Mouse (Mus musculus) CH12.LX (cell line): Measurements from ENCODE around the gene Sec1. TPM values are rescaled to one million over a fixed set of nuclear protein-coding genes. Genes with fewer than 3 reads are reported as not detected.

Experiments used
- DNase-seq: peaks from one replicate; pipeline ENCODE4 v3.0.0-alpha.2; 2013; ENCODE audit errors: extremely low read depth
- H3K27ac ChIP-seq: 2 replicates; pipeline ENCODE4 v1.5.1; 2012; ENCODE audit warnings: low read depth, mild to moderate bottlenecking, control low read depth, moderate library complexity; ENCODE audit not compliant: insufficient read depth
- H3K27me3 ChIP-seq: replicated peaks from 2 replicates; pipeline ENCODE3; 2012; ENCODE audit warnings: inconsistent platforms
- H3K36me3 ChIP-seq, 2 experiments: replicated peaks in 1 of 2; 2 replicates each; pipeline versions ENCODE3 to v1.6.1; 2012; ENCODE audit warnings: inconsistent platforms in 1 of 2, low read length in 1 of 2, mild to moderate bottlenecking in 1 of 2, mixed read lengths in 1 of 2, moderate library complexity in 1 of 2; ENCODE audit not compliant: control insufficient read depth in 1 of 2, insufficient read depth in 1 of 2
- H3K4me1 ChIP-seq, 2 experiments: 2 replicates each; pipeline ENCODE4 v1.6.1; 2012; ENCODE audit warnings: inconsistent platforms in 1 of 2, moderate library complexity in 1 of 2; ENCODE audit not compliant: insufficient read depth in 2 of 2, control insufficient read depth in 1 of 2
- H3K4me2 ChIP-seq: 2 replicates; pipeline ENCODE4 v1.6.1; 2012; ENCODE audit warnings: low read depth, mild to moderate bottlenecking, control low read depth; ENCODE audit not compliant: poor library complexity, insufficient read depth, severe bottlenecking
- H3K4me3 ChIP-seq, 3 experiments: fragments of 150-350 bp in 1 of 3; sonication (generic) in 1 of 3; replicated peaks in 1 of 3; 2 replicates each; pipeline versions ENCODE3 to v1.5.1; 2011 to 2012; ENCODE audit warnings: low read depth in 2 of 3, low read length in 2 of 3, mild to moderate bottlenecking in 2 of 3, moderate library complexity in 2 of 3, control low read depth in 1 of 3, improper control_type of control experiment in 1 of 3, inconsistent platforms in 1 of 3, mixed read lengths in 1 of 3; ENCODE audit not compliant: poor library complexity in 1 of 3
- H3K79me2 ChIP-seq: replicated peaks from 2 replicates; pipeline ENCODE4 v1.6.1; 2012; ENCODE audit warnings: mild to moderate bottlenecking, moderate library complexity; ENCODE audit not compliant: control insufficient read depth, poor library complexity, insufficient read depth, severe bottlenecking; ENCODE audit errors: extremely low read depth
- H3K9ac ChIP-seq: 2 replicates; pipeline ENCODE4 v1.6.1; 2012; ENCODE audit warnings: low read depth, mild to moderate bottlenecking, control low read depth, moderate library complexity; ENCODE audit not compliant: insufficient read depth
- H3K9me3 ChIP-seq: replicated peaks from 2 replicates; pipeline ENCODE3; 2012; ENCODE audit warnings: low read length, inconsistent platforms, mixed read lengths
- CHD1 ChIP-seq: IDR thresholded peaks from 2 replicates; pipeline ENCODE4 v1.6.1; 2012; ENCODE audit warnings: low read depth, low read length, improper control_type of control experiment, inconsistent platforms
- CHD2 ChIP-seq: IDR thresholded peaks from 2 replicates; pipeline ENCODE4 v1.6.1; 2011; ENCODE audit warnings: low read length, improper control_type of control experiment
- CTCF ChIP-seq, 2 experiments: IDR thresholded peaks in 1 of 2; conservative IDR thresholded peaks in 1 of 2; 2 replicates each; pipeline ENCODE4 v1.5.1; 2011 to 2012; ENCODE audit warnings: low read depth in 2 of 2, low read length in 2 of 2, improper control_type of control experiment in 1 of 2, inconsistent platforms in 1 of 2, mild to moderate bottlenecking in 1 of 2, moderate library complexity in 1 of 2
- ELF1 ChIP-seq: IDR thresholded peaks from 2 replicates; pipeline ENCODE4 v1.6.1; 2014; ENCODE audit warnings: low read depth, mild to moderate bottlenecking, inconsistent platforms, low read length, improper control_type of control experiment
- ETS1 ChIP-seq: conservative IDR thresholded peaks from 2 replicates; pipeline ENCODE4 v1.6.1; 2012; ENCODE audit warnings: low read depth, mild to moderate bottlenecking, inconsistent platforms, low read length, improper control_type of control experiment, moderate library complexity
- HCFC1 ChIP-seq: IDR thresholded peaks from 2 replicates; pipeline ENCODE4 v1.6.1; 2012; ENCODE audit warnings: low read depth, mild to moderate bottlenecking, inconsistent platforms, low read length, improper control_type of control experiment
- IRF4 ChIP-seq: IDR thresholded peaks from 2 replicates; pipeline ENCODE4 v1.6.1; 2014; ENCODE audit warnings: low read depth, mild to moderate bottlenecking, inconsistent platforms, low read length, improper control_type of control experiment
- JUND ChIP-seq: conservative IDR thresholded peaks from 2 replicates; pipeline ENCODE4 v1.6.1; 2011; ENCODE audit warnings: low read depth, low read length, improper control_type of control experiment
- KAT2A ChIP-seq: IDR thresholded peaks from 2 replicates; pipeline ENCODE4 v1.6.1; 2012; ENCODE audit warnings: low read length, improper control_type of control experiment, inconsistent platforms; ENCODE audit not compliant: insufficient replicate concordance
- MAFK ChIP-seq: IDR thresholded peaks from 2 replicates; pipeline ENCODE4 v1.6.1; 2011; ENCODE audit warnings: low read length, improper control_type of control experiment; ENCODE audit not compliant: insufficient replicate concordance
- MAX ChIP-seq: IDR thresholded peaks from 2 replicates; pipeline ENCODE4 v1.6.1; 2011; ENCODE audit warnings: low read length, improper control_type of control experiment
- MEF2A ChIP-seq: IDR thresholded peaks from 2 replicates; pipeline ENCODE4 v1.6.1; 2014; ENCODE audit warnings: low read depth, mild to moderate bottlenecking, inconsistent platforms, low read length, improper control_type of control experiment, borderline replicate concordance
- NELFE ChIP-seq: IDR thresholded peaks from 2 replicates; pipeline ENCODE4 v1.6.1; 2011; ENCODE audit warnings: low read depth, low read length, improper control_type of control experiment
- NRF1 ChIP-seq: IDR thresholded peaks from 2 replicates; pipeline ENCODE4 v1.6.1; 2014; ENCODE audit warnings: low read depth, mild to moderate bottlenecking, inconsistent platforms, low read length, improper control_type of control experiment, moderate library complexity
- PAX5 ChIP-seq: IDR thresholded peaks from 2 replicates; pipeline ENCODE4 v1.6.1; 2012; ENCODE audit warnings: low read length, inconsistent platforms, mixed read lengths
- POLR2A ChIP-seq: IDR thresholded peaks from 2 replicates; pipeline ENCODE4 v1.6.1; 2011; ENCODE audit warnings: low read depth, mild to moderate bottlenecking, improper control_type of control experiment, low read length
- SIN3A ChIP-seq: IDR thresholded peaks from 2 replicates; pipeline ENCODE4 v1.6.1; 2012; ENCODE audit warnings: low read length, improper control_type of control experiment, inconsistent platforms
- TCF12 ChIP-seq: IDR thresholded peaks from 2 replicates; pipeline ENCODE4 v1.6.1; 2014; ENCODE audit warnings: low read depth, mild to moderate bottlenecking, inconsistent platforms, low read length, improper control_type of control experiment
- UBTF ChIP-seq: IDR thresholded peaks from 2 replicates; pipeline ENCODE4 v1.6.1; 2012; ENCODE audit warnings: low read depth, mild to moderate bottlenecking, inconsistent platforms, low read length, improper control_type of control experiment, moderate library complexity
- USF2 ChIP-seq: conservative IDR thresholded peaks from 2 replicates; pipeline ENCODE4 v1.6.1; 2011; ENCODE audit warnings: low read depth, low read length, improper control_type of control experiment
- ZC3H11A ChIP-seq: IDR thresholded peaks from 2 replicates; pipeline ENCODE4 v1.6.1; 2012; ENCODE audit warnings: low read depth, mild to moderate bottlenecking, inconsistent platforms, low read length, improper control_type of control experiment
- ZKSCAN1 ChIP-seq: IDR thresholded peaks from 2 replicates; pipeline ENCODE4 v1.6.1; 2012; ENCODE audit warnings: low read depth, inconsistent platforms, low read length, improper control_type of control experiment, borderline replicate concordance
- ZMIZ1 ChIP-seq: IDR thresholded peaks from 2 replicates; pipeline ENCODE4 v1.6.1; 2012; ENCODE audit warnings: low read depth, mild to moderate bottlenecking, inconsistent platforms, low read length, improper control_type of control experiment
- dilution Hi-C: fragments of 300-500 bp; cut with MboI; formaldehyde crosslinking; loops from 2 replicates; pipeline ENCODE4 v1.14.3; 2020; ENCODE audit warnings: low sequenced_read_pairs; ENCODE audit not compliant: extremely low pct_unique_long_range_greater_than_20kb, extremely low pct_ligation_motif_present
- in situ Hi-C: fragments of 300-500 bp; cut with MboI; formaldehyde crosslinking; loops from 3 replicates; pipeline ENCODE4 v1.14.3; 2019; ENCODE audit warnings: low sequenced_read_pairs, low pct_ligation_motif_present, low pct_unique_long_range_greater_than_20kb, mixed read lengths
- polyA plus RNA-seq: library from polyadenylated mRNA; unstranded; fragments of >175 nt; gene quantifications from 2 replicates; pipeline ENCODE4 v1.2.1, GENCODE M21; 2012; ENCODE audit warnings: low read depth; ENCODE audit not compliant: insufficient read length
- total RNA-seq, 2 experiments: library from RNA; depleted of rRNA; stranded (reverse); fragments of 300-350 nt in 1 of 2; fragments of >200 nt in 1 of 2; gene quantifications; 2 replicates each; pipeline ENCODE4 v1.2.3; 2012 to 2014

Gene Sec1
- total and polyA plus RNA-seq, 3 experiments, result 0.08 to 0.33 (median 0.26) TPM

DNA sequence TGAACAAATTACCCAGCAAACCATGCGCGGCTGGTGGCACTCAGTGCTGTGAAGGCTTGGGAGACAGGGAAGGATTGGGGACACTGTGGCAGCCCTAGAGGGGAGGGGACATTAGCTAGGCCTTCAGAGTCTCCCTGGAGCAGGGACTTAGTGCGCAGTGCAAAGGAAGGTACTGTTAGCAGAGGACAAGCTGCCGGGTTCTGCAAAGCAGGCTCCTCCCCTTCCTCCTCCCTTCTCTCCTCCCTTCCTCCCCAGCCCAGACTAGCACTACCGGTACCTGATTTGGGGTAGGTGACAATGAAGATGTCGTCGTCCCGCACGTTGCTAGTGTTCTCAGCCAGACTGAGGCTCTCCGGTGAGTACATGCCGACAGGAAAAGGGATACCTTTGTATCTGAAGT, 47.6 kb upstream of the Sec1 start:
- Histone ChIP-seq H3K27me3 (peaks cover 12% of the 10 kb centered on the region), H3K36me3 (no peaks in the 10 kb centered on the region), H3K27ac (no peak overlapping the region), H3K9me3 (peaks cover 4% of the 10 kb centered on the region), H3K9ac (no peak overlapping the region), H3K4me1 (peaks cover 5 to 12% of the 10 kb centered on the region in 2 experiments), H3K4me3 (no peak overlapping the region), H3K4me2 (no peak overlapping the region), H3K79me2 (no peaks in the 10 kb centered on the region)
- DNase-seq, result no peak
- TF ChIP-seq MAFK (no peak), SIN3A (no peak), NRF1 (no peak), CTCF (conservative IDR thresholded peaks at IDR 0.05 in 1 of 2, IDR thresholded peaks at IDR 0.05 in 1 of 2; ENCODE audit: low read depth in 2 of 2, low read length in 2 of 2) (no peak), JUND (no peak), ZC3H11A (no peak)
- in situ Hi-C loops (loop anchor here (5.0 kb wide), 1 partner anchor 61 kb away; no protein-coding TSS in a partner anchor), dilution Hi-C loops (no loop called here)

DNA sequence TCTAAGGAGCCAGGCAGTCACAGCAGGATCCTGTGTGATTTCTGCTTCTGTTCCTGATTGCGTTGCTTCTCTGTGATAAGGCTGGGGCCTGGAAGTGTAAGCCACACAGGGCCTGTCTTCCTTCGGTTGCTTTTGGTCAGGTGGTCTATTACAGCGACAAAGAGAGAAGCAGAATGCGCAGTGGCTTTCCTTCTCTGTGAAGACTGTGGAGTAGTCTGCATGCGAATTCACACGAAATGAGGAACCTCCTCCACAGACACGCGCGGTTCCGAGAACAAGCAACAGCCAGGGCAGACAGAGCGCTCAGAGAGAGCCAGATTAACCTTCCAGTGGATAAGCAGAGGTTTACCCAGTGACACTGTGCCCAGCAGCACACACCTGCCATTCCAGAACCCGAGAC, 47.1 kb upstream of the Sec1 start:
- Histone ChIP-seq H3K4me2 (no peak overlapping the region), H3K4me3 (no peak overlapping the region), H3K27me3 (peaks cover 10% of the 10 kb centered on the region), H3K9ac (no peak overlapping the region), H3K79me2 (no peaks in the 10 kb centered on the region), H3K36me3 (no peaks in the 10 kb centered on the region), H3K27ac (no peak overlapping the region), H3K4me1 (peaks cover 5 to 12% of the 10 kb centered on the region in 2 experiments), H3K9me3 (no peaks in the 10 kb centered on the region)
- no peak for TF ChIP-seq ZMIZ1
- no peak for TF ChIP-seq ELF1
- no peak for TF ChIP-seq NELFE
- TF ChIP-seq USF2, result no peak
- TF ChIP-seq TCF12, result no peak
- TF ChIP-seq MAX, result no peak
- TF ChIP-seq IRF4, result no peak
- no peak for TF ChIP-seq KAT2A
- TF ChIP-seq HCFC1, result no peak
- TF ChIP-seq CHD1, result no peak
- TF ChIP-seq PAX5, result no peak
- TF ChIP-seq UBTF, result no peak
- TF ChIP-seq ZKSCAN1, result no peak
- TF ChIP-seq MEF2A, result no peak
- TF ChIP-seq ETS1, result no peak
- no peak for TF ChIP-seq POLR2A
- no peak for TF ChIP-seq CHD2
- dilution Hi-C loops (no loop called here), in situ Hi-C loops (loop anchor here (5.0 kb wide), 1 partner anchor 61 kb away; no protein-coding TSS in a partner anchor)
- DNase-seq, result no peak
